Mouse (Mus musculus) liver, adult 2 months (tissue): ENCODE measurements around the gene Rmnd5b.

ENCODE experiments used
- CTCF ChIP-seq: fragments of 200-500 bp; IDR thresholded peaks from 2 replicates; pipeline ENCODE4 v1.5.1; 2011; ENCODE audit warnings: low read depth, low read length, control low read depth
- POLR2A ChIP-seq: fragments of 200-500 bp; IDR thresholded peaks from 2 replicates; pipeline ENCODE4 v1.6.1; 2011; ENCODE audit warnings: low read length, control low read depth; ENCODE audit not compliant: insufficient read depth; ENCODE audit errors: extremely low read depth

DNA sequence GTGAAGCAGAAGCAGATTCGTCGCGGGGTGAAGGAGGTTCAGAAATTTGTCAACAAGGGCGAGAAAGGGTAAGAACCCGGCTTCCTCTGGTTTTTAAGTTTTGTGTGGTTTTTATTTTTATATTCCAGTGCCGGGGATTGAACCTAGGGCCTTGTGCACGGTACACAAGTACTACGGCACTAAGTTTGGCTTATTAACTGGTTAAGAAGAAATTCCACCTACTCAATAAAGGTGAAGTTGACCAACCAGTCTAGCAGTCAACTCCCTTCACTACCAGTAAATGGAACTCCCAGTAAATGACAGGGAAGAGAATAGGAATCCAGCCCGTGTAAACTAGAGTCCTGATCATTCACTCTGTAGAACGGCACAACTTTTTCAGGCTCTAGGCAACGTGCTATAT, 15.6 kb downstream of the Rmnd5b start:
- TF ChIP-seq POLR2A (no peak), CTCF (no peak)
